Mouse (Mus musculus): ENCODE results near the gene Ubox5. TPM values are rescaled to one million over a fixed set of nuclear protein-coding genes. Genes with fewer than 3 reads are reported as not detected.
"Not testable (repeated sequence)": the region's sequence is repeated elsewhere in the genome, so short reads cannot be mapped to it uniquely, and the experiment has no call there.

The Ubox5 gene
- total and polyA plus RNA-seq, 2 experiments from 2014 or later, result 5.5 to 6.0 TPM

DNA sequence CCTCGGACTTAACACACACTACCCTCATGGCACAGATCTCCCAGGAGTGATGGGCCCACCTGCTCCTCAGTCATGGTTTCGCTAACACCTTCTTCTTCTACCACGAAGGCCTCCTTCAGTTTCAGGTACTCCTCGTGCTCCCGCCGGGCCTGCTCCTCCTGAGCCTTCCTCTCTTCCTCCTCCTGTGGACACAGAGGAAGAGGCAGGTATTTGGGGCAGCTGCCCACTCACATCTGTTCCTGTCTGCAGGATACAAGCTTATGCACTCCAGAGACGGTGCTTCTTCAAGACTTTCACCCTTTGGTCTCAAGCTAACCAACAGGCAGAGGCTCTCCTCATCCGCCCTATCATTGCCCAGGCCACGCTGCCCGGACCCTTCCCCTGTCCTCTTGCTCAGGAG is 28.7 kb upstream of the Ubox5 start:
- Histone ChIP-seq H3K27me3 (ENCODE audit: insufficient read depth, low read length) (no peaks in the 10 kb centered on the region), H3K36me3 (ENCODE audit: insufficient read depth, low read length) (peaks cover 71% of the 10 kb centered on the region), H3K4me1 (ENCODE audit: insufficient read depth, low read length) (peaks cover 10% of the 10 kb centered on the region; the same call in 1 of the 2 replicates), H3K4me2 (ENCODE audit: low read depth, low read length, poor library complexity, severe bottlenecking) (no peak overlapping the region), H3K27ac (ENCODE audit: low read depth, low read length) (no peak overlapping the region), H3K9me3 (ENCODE audit: low read length) (no peaks in the 10 kb centered on the region), H3K4me3 (ENCODE audit: low read depth, low read length) (no peak overlapping the region), H3K9ac (replicated peaks; ENCODE audit: low read length, poor library complexity, severe bottlenecking) (no peak overlapping the region)
- 96% methylated on average over 10 of the region's 10 CpGs for WGBS
- ATAC-seq (ENCODE audit: low FRiP score) (no peak), DNase-seq (ENCODE audit: low spot score) (no peak)
- no peak for TF ChIP-seq CTCF (IDR thresholded peaks at IDR 0.05)

DNA sequence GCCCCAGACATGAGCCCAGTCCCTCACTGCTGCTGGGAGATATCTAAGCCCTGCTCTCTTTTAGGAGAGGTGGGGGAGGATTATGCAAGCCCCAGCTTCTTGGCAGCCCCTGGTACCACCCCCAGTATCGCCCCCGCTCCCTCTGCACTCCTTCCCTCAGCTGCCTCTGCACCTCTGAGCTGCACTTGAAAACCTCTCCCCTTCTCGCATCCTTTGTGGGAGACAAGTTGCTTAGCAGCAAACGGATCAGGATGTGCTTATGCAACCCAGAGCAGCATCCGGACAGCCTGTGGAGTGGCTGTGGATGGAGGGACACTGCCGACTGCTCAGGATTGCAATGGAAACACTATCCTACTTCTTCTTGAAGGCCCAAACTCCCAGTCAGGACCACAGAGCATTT is 27.7 kb upstream of the Ubox5 start:
- WGBS, result 84% methylated on average over 6 of the region's 6 CpGs
- H3K36me3 ChIP-seq (ENCODE audit: insufficient read depth, low read length), result peaks cover 73% of the 10 kb centered on the region
- H3K9me3 ChIP-seq (ENCODE audit: low read length), result no peaks in the 10 kb centered on the region
- no peak overlapping the region for H3K27ac ChIP-seq (ENCODE audit: low read depth, low read length)
- no peak for TF ChIP-seq CTCF (IDR thresholded peaks at IDR 0.05)
- H3K4me3 ChIP-seq (ENCODE audit: low read depth, low read length), result no peak overlapping the region
- no peak for ATAC-seq (ENCODE audit: low FRiP score)
- H3K9ac ChIP-seq (replicated peaks; ENCODE audit: low read length, poor library complexity, severe bottlenecking), result no peak overlapping the region
- 0 out of 2 replicates have a peak, but pooled peaks cover under 1% of the 10 kb centered on the region for H3K4me1 ChIP-seq (ENCODE audit: insufficient read depth, low read length)
- H3K4me2 ChIP-seq (ENCODE audit: low read depth, low read length, poor library complexity, severe bottlenecking), result no peak overlapping the region
- no peaks in the 10 kb centered on the region for H3K27me3 ChIP-seq (ENCODE audit: insufficient read depth, low read length)
- no peak for DNase-seq (ENCODE audit: low spot score)

DNA sequence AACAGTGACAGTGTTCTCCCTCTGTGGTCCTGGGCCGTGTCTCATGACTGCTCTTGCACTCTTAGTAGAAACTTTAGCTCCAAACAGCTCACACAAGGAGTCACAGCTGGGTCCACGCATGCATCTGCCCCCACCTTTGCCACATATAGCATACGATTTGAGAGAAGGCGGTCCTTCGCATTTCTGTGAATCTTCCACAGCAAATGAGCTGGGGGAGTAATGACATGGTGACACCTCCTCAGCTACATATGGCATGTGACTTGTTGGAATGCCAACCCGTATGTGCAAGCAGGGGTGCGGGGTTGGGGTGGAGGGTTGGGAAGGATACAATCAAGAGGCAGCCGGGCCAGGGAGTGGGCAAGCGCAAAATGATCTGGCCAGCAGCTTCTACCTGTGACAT is 26.7 kb upstream of the Ubox5 start:
- 97% methylated on average over 9 of the region's 9 CpGs for WGBS
- H3K36me3 ChIP-seq (ENCODE audit: insufficient read depth, low read length), result peaks cover 68% of the 10 kb centered on the region
- no peaks in the 10 kb centered on the region for H3K4me1 ChIP-seq (ENCODE audit: insufficient read depth, low read length)

DNA sequence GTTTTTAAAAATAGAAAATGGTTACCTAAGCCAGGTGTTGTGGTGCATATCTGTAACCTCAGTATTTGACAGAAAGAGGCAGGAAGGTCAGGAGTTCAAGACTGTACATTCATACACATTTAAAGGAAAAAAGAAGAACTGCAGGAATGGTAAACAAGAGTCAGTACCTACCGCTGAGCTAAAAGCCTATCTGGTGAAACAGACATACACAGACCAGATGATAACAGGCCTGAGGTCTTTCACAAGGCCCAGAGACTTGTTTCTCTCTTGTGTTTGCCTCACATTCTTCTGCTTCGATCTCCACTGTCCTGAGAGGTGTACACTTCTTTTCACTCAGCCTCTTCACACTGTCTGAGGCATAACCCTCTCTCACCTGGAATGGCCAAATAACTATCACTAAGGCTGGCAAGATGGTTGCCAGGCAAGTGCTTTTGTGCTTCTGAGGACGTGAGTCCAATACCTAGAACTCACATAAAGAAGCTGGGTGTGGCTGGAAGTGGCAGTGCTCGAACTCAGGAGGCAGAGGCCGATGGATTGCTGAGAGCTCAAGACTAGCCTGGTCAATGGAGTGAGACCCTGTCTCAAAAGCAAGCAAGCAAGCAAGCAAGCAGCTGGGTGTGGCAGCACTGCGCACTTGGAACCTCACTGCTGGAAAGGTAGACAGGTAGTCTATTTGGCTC is 26.0 kb upstream of the Ubox5 start:
- H3K9me3 ChIP-seq (ENCODE audit: low read length), result no peaks in the 10 kb centered on the region
- no peak overlapping the region for H3K4me2 ChIP-seq (ENCODE audit: low read depth, low read length, poor library complexity, severe bottlenecking)
- no peak for ATAC-seq (ENCODE audit: low FRiP score)
- no peak overlapping the region for H3K27ac ChIP-seq (ENCODE audit: low read depth, low read length)
- DNase-seq (ENCODE audit: low spot score), result no peak
- no peaks in the 10 kb centered on the region for H3K27me3 ChIP-seq (ENCODE audit: insufficient read depth, low read length)
- H3K9ac ChIP-seq (replicated peaks; ENCODE audit: low read length, poor library complexity, severe bottlenecking), result no peak overlapping the region
- H3K36me3 ChIP-seq (ENCODE audit: insufficient read depth, low read length), result peaks cover 61% of the 10 kb centered on the region
- TF ChIP-seq CTCF (IDR thresholded peaks at IDR 0.05), result no peak
- 95% methylated on average over 6 of the region's 6 CpGs for WGBS
- H3K4me1 ChIP-seq (ENCODE audit: insufficient read depth, low read length), result no peaks in the 10 kb centered on the region
- no peak overlapping the region for H3K4me3 ChIP-seq (ENCODE audit: low read depth, low read length)

More for the DNA sequence above, 26.7 kb upstream of the Ubox5 start:
- H3K9me3 ChIP-seq (ENCODE audit: low read length), result no peaks in the 10 kb centered on the region
- no peak overlapping the region for H3K4me3 ChIP-seq (ENCODE audit: low read depth, low read length)
- TF ChIP-seq CTCF (IDR thresholded peaks at IDR 0.05), result no peak
- H3K27me3 ChIP-seq (ENCODE audit: insufficient read depth, low read length), result no peaks in the 10 kb centered on the region
- no peak overlapping the region for H3K4me2 ChIP-seq (ENCODE audit: low read depth, low read length, poor library complexity, severe bottlenecking)
- ATAC-seq (ENCODE audit: low FRiP score), result no peak
- H3K27ac ChIP-seq (ENCODE audit: low read depth, low read length), result no peak overlapping the region
- no peak for DNase-seq (ENCODE audit: low spot score)
- H3K9ac ChIP-seq (replicated peaks; ENCODE audit: low read length, poor library complexity, severe bottlenecking), result no peak overlapping the region

DNA sequence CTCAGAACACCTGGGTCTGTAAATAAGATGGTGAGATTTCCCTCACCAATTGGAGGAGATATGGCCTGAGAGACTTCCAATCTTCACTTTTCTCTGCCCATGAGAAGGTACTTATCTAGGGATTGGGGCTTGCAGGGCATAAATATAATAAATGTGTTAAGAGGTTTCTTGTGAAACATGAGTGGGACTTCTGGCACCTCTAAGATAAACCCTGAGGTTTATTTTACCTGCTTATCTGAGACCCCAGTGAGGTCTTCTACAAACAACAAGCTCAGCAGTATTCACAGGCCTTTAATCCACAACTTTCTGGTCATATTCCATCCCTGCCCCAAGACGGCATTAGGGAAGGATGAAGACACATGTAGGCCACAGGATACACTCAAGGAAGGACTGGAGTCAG is 23.9 kb upstream of the Ubox5 start:
- no peak overlapping the region for H3K4me3 ChIP-seq (ENCODE audit: low read depth, low read length)
- no peaks in the 10 kb centered on the region for H3K4me1 ChIP-seq (ENCODE audit: insufficient read depth, low read length)
- DNase-seq (ENCODE audit: low spot score), result no peak
- no peak for TF ChIP-seq CTCF (IDR thresholded peaks at IDR 0.05)
- no peak overlapping the region for H3K4me2 ChIP-seq (ENCODE audit: low read depth, low read length, poor library complexity, severe bottlenecking)
- no peak for ATAC-seq (ENCODE audit: low FRiP score)
- H3K9ac ChIP-seq (replicated peaks; ENCODE audit: low read length, poor library complexity, severe bottlenecking), result no peak overlapping the region
- H3K27me3 ChIP-seq (ENCODE audit: insufficient read depth, low read length), result no peaks in the 10 kb centered on the region
- 86% methylated on average over 1 of the region's 1 CpGs for WGBS
- no peaks in the 10 kb centered on the region for H3K9me3 ChIP-seq (ENCODE audit: low read length)
- no peak overlapping the region for H3K27ac ChIP-seq (ENCODE audit: low read depth, low read length)
- H3K36me3 ChIP-seq (ENCODE audit: insufficient read depth, low read length), result peaks cover 46% of the 10 kb centered on the region

DNA sequence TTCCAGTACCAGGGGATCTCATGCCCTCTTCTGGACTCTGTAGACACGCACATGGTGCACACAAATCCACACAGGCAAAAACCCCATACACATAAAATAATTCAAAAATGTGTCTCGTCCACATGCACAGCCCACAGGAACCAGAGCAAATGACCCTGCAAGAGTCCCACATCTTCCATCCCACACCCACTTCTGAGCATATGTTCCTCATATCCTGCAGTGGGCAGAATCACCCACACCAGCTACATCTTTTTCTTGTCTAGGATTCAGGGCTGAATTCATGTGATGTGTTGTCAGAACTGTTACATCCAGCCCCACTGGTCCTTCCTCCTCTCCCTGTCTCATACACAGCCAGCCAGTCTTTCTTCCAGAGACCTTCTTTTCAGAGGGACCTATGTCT is 23.5 kb upstream of the Ubox5 start:
- 90% methylated on average over 2 of the region's 2 CpGs for WGBS

DNA sequence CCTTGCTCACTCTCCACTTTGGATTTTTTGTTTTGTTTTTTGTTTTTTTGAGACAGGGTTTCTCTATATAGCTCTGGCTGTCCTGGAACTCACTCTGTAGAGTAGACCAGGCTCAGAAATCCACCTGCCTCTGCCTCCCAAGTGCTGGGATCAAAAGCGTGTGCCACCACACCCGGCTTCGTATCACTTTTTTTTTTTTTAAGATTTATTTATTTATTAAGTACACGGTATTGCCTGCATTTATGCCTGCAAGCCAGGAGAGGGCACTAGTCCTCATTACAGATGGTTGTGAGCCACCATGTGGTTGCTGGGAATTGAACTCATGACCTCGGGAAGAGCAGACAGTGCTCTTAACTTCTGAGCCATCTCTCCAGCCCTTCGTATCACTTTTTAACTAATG is 19.2 kb upstream of the Ubox5 start:
- 84% methylated on average over 6 of the region's 6 CpGs for WGBS
- H3K9me3 ChIP-seq (ENCODE audit: low read length); H3K4me1 ChIP-seq (ENCODE audit: insufficient read depth, low read length); H3K9ac ChIP-seq (replicated peaks; ENCODE audit: low read length, poor library complexity, severe bottlenecking); H3K4me3 ChIP-seq (ENCODE audit: low read depth, low read length); H3K27ac ChIP-seq (ENCODE audit: low read depth, low read length); H3K27me3 ChIP-seq (ENCODE audit: insufficient read depth, low read length); ATAC-seq (ENCODE audit: low FRiP score); H3K4me2 ChIP-seq (ENCODE audit: low read depth, low read length, poor library complexity, severe bottlenecking); DNase-seq (ENCODE audit: low spot score): not testable (repeated sequence)
- peaks cover 14% of the 10 kb centered on the region; the same call in 1 of the 2 replicates for H3K36me3 ChIP-seq (ENCODE audit: insufficient read depth, low read length)

More for the DNA sequence above, 23.5 kb upstream of the Ubox5 start:
- Histone ChIP-seq H3K27me3 (ENCODE audit: insufficient read depth, low read length) (no peaks in the 10 kb centered on the region), H3K4me1 (ENCODE audit: insufficient read depth, low read length) (no peaks in the 10 kb centered on the region), H3K9me3 (ENCODE audit: low read length) (no peaks in the 10 kb centered on the region), H3K36me3 (ENCODE audit: insufficient read depth, low read length) (peaks cover 42% of the 10 kb centered on the region), H3K27ac (ENCODE audit: low read depth, low read length) (no peak overlapping the region), H3K4me2 (ENCODE audit: low read depth, low read length, poor library complexity, severe bottlenecking) (no peak overlapping the region), H3K4me3 (ENCODE audit: low read depth, low read length) (no peak overlapping the region), H3K9ac (replicated peaks; ENCODE audit: low read length, poor library complexity, severe bottlenecking) (no peak overlapping the region)
- no peak for DNase-seq (ENCODE audit: low spot score)
- no peak for ATAC-seq (ENCODE audit: low FRiP score)
- TF ChIP-seq CTCF (IDR thresholded peaks at IDR 0.05), result no peak

Data from midbrain, postnatal 0 days (tissue).